Mouse (Mus musculus): ENCODE measurements at regions not wholly inside any gene's neighbourhood (a gene's known extent, or its start where the extent isn't known, plus 50 kb on each side); places are given as distances from the start of the nearest gene placed in this dataset.

- Histone ChIP-seq H3K9ac (replicated peaks) (no peak overlapping the region), H3K4me3 (ENCODE audit: low read depth, low read length) (no peak overlapping the region), H3K27ac (ENCODE audit: low read depth) (no peak overlapping the region), H3K4me2 (ENCODE audit: low read depth, low read length) (no peak overlapping the region), H3K4me1 (ENCODE audit: insufficient read depth) (no peaks in the 10 kb centered on the region), H3K36me3 (replicated peaks; ENCODE audit: insufficient read depth, low read length) (no peaks in the 10 kb centered on the region), H3K27me3 (ENCODE audit: insufficient read depth, low read length) (no peaks in the 10 kb centered on the region), H3K9me3 (ENCODE audit: low read length) (no peaks in the 10 kb centered on the region)
- no peak for TF ChIP-seq EP300 (IDR thresholded peaks at IDR 0.05; ENCODE audit: low read depth)
- no peak for TF ChIP-seq CTCF (IDR thresholded peaks at IDR 0.05; ENCODE audit: low read depth)
- 0 out of 2 replicates have a peak, but pooled peaks have one; percentile 31 for ATAC-seq
- 50% methylated on average over 4 of the region's 4 CpGs for WGBS (ENCODE audit: insufficient replicate concordance)
- DNase-seq = no peak
Observed at GRCm38 (mm10) chr10:26630196-26630760, 122.9 kb upstream of the Arhgap18 start.

- Histone ChIP-seq H3K36me3 (replicated peaks; ENCODE audit: insufficient read depth, low read length) (no peaks in the 10 kb centered on the region), H3K9me3 (ENCODE audit: low read length) (no peaks in the 10 kb centered on the region), H3K4me1 (ENCODE audit: insufficient read depth) (no peaks in the 10 kb centered on the region), H3K4me3 (ENCODE audit: low read depth, low read length) (no peak overlapping the region), H3K9ac (replicated peaks) (no peak overlapping the region), H3K4me2 (ENCODE audit: low read depth, low read length) (no peak overlapping the region), H3K27me3 (ENCODE audit: insufficient read depth, low read length) (no peaks in the 10 kb centered on the region), H3K27ac (ENCODE audit: low read depth) (no peak overlapping the region)
- ATAC-seq (no peak), DNase-seq (no peak)
- 83% methylated on average over 5 of the region's 5 CpGs for WGBS (ENCODE audit: insufficient replicate concordance)
- TF ChIP-seq EP300 (IDR thresholded peaks at IDR 0.05; ENCODE audit: low read depth) (no peak), CTCF (IDR thresholded peaks at IDR 0.05; ENCODE audit: low read depth) (no peak)
Observed at GRCm38 (mm10) chr10:26632266-26632665, 121.0 kb upstream of the Arhgap18 start.

- Histone ChIP-seq H3K27ac (ENCODE audit: low read depth) (no peak overlapping the region), H3K4me2 (ENCODE audit: low read depth, low read length) (no peak overlapping the region), H3K9ac (replicated peaks) (no peak overlapping the region), H3K27me3 (ENCODE audit: insufficient read depth, low read length) (no peaks in the 10 kb centered on the region), H3K36me3 (replicated peaks; ENCODE audit: insufficient read depth, low read length) (no peaks in the 10 kb centered on the region), H3K4me3 (ENCODE audit: low read depth, low read length) (no peak overlapping the region), H3K9me3 (ENCODE audit: low read length) (no peaks in the 10 kb centered on the region), H3K4me1 (ENCODE audit: insufficient read depth) (no peaks in the 10 kb centered on the region)
- ATAC-seq = no peak
- WGBS (ENCODE audit: insufficient replicate concordance) = 73% methylated on average over 3 of the region's 3 CpGs
- DNase-seq = no peak
- TF ChIP-seq EP300 (IDR thresholded peaks at IDR 0.05; ENCODE audit: low read depth) (no peak), CTCF (IDR thresholded peaks at IDR 0.05; ENCODE audit: low read depth) (no peak)
Observed at GRCm38 (mm10) chr10:26637459-26637858, 115.8 kb upstream of the Arhgap18 start.

GRCm38 (mm10) chr10:26638056-26638455 lies 115.2 kb upstream of the Arhgap18 start:
- Histone ChIP-seq H3K9me3 (ENCODE audit: low read length) (no peaks in the 10 kb centered on the region), H3K4me3 (ENCODE audit: low read depth, low read length) (no peak overlapping the region), H3K4me2 (ENCODE audit: low read depth, low read length) (no peak overlapping the region), H3K27ac (ENCODE audit: low read depth) (no peak overlapping the region), H3K36me3 (replicated peaks; ENCODE audit: insufficient read depth, low read length) (no peaks in the 10 kb centered on the region), H3K9ac (replicated peaks) (no peak overlapping the region), H3K27me3 (ENCODE audit: insufficient read depth, low read length) (no peaks in the 10 kb centered on the region), H3K4me1 (ENCODE audit: insufficient read depth) (no peaks in the 10 kb centered on the region)
- no peak for ATAC-seq
- no peak for DNase-seq
- 69% methylated on average over 4 of the region's 4 CpGs for WGBS (ENCODE audit: insufficient replicate concordance)
- TF ChIP-seq EP300 (IDR thresholded peaks at IDR 0.05; ENCODE audit: low read depth) = no peak
- TF ChIP-seq CTCF (IDR thresholded peaks at IDR 0.05; ENCODE audit: low read depth) = no peak

GRCm38 (mm10) chr10:26639118-26639517 lies 114.1 kb upstream of the Arhgap18 start:
- no peak for TF ChIP-seq CTCF (IDR thresholded peaks at IDR 0.05; ENCODE audit: low read depth)
- WGBS (ENCODE audit: insufficient replicate concordance) = 87% methylated on average over 3 of the region's 3 CpGs

GRCm38 (mm10) chr10:26653103-26653502 lies 100.1 kb upstream of the Arhgap18 start:
- Histone ChIP-seq H3K9me3 (ENCODE audit: low read length) (no peaks in the 10 kb centered on the region), H3K36me3 (replicated peaks; ENCODE audit: insufficient read depth, low read length) (no peaks in the 10 kb centered on the region), H3K4me3 (ENCODE audit: low read depth, low read length) (no peak overlapping the region), H3K4me1 (ENCODE audit: insufficient read depth) (no peaks in the 10 kb centered on the region), H3K27me3 (ENCODE audit: insufficient read depth, low read length) (no peaks in the 10 kb centered on the region), H3K4me2 (ENCODE audit: low read depth, low read length) (no peak overlapping the region), H3K27ac (ENCODE audit: low read depth) (no peak overlapping the region), H3K9ac (replicated peaks) (no peak overlapping the region)
- DNase-seq (no peak), ATAC-seq (no peak)
- WGBS (ENCODE audit: insufficient replicate concordance) = 45% methylated on average over 1 of the region's 1 CpGs
- TF ChIP-seq EP300 (IDR thresholded peaks at IDR 0.05; ENCODE audit: low read depth) = no peak
- no peak for TF ChIP-seq CTCF (IDR thresholded peaks at IDR 0.05; ENCODE audit: low read depth)

More at GRCm38 (mm10) chr10:26639118-26639517, 114.1 kb upstream of the Arhgap18 start:
- Histone ChIP-seq H3K9me3 (ENCODE audit: low read length) (no peaks in the 10 kb centered on the region), H3K4me2 (ENCODE audit: low read depth, low read length) (no peak overlapping the region), H3K4me3 (ENCODE audit: low read depth, low read length) (no peak overlapping the region), H3K9ac (replicated peaks) (no peak overlapping the region), H3K4me1 (ENCODE audit: insufficient read depth) (no peaks in the 10 kb centered on the region), H3K27me3 (ENCODE audit: insufficient read depth, low read length) (no peaks in the 10 kb centered on the region), H3K27ac (ENCODE audit: low read depth) (no peak overlapping the region), H3K36me3 (replicated peaks; ENCODE audit: insufficient read depth, low read length) (no peaks in the 10 kb centered on the region)
- DNase-seq (no peak), ATAC-seq (no peak)

GRCm38 (mm10) chr10:26664270-26664669 lies 89.0 kb upstream of the Arhgap18 start:
- no peak for DNase-seq
- no peak overlapping the region for H3K9ac ChIP-seq (replicated peaks)
- no peaks in the 10 kb centered on the region for H3K36me3 ChIP-seq (replicated peaks; ENCODE audit: insufficient read depth, low read length)
- H3K4me1 ChIP-seq (ENCODE audit: insufficient read depth) = no peaks in the 10 kb centered on the region
- no peak for ATAC-seq
- H3K27ac ChIP-seq (ENCODE audit: low read depth) = no peak overlapping the region
- no peak overlapping the region for H3K4me2 ChIP-seq (ENCODE audit: low read depth, low read length)
- H3K27me3 ChIP-seq (ENCODE audit: insufficient read depth, low read length) = no peaks in the 10 kb centered on the region
- H3K9me3 ChIP-seq (ENCODE audit: low read length) = no peaks in the 10 kb centered on the region
- no peak overlapping the region for H3K4me3 ChIP-seq (ENCODE audit: low read depth, low read length)
- TF ChIP-seq CTCF (IDR thresholded peaks at IDR 0.05; ENCODE audit: low read depth) = no peak
- no peak for TF ChIP-seq EP300 (IDR thresholded peaks at IDR 0.05; ENCODE audit: low read depth)

Data from liver, postnatal 0 days (tissue).